Mouse (Mus musculus): ENCODE measurements around the gene Cdr2. TPM values are rescaled to one million over a fixed set of nuclear protein-coding genes. Genes with fewer than 3 reads are reported as not detected.
"Not testable (repeated sequence)": the region's sequence is repeated elsewhere in the genome, so short reads cannot be mapped to it uniquely, and the experiment has no call there.

The Cdr2 gene
- total and polyA plus RNA-seq, 3 experiments: 15.8 to 17.4 TPM; not detected in 1

DNA sequence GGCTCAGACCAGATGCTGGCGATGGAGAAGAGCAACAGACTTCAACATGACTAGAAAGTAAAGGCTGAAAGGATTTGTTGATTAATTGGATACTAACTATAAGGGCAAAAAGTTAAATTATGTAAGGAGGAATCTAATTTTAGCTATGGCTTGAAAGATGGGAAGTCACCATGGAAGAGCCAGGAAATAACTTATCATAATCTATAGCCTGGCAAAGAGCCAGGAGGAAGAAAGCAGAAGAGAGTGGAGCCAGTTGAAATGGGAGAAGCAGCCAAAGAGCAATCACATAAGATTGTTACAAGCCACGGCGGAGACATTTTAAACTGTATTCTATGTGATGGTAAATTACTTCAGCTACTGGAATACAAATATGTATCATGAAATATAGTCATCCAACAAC is 8.1 kb downstream of the Cdr2 start (continued):
- no peak for TF ChIP-seq ZKSCAN1 (IDR thresholded peaks at IDR 0.05; ENCODE audit: low read depth, low read length)
- TF ChIP-seq TCF12 (IDR thresholded peaks at IDR 0.05; ENCODE audit: low read depth, low read length): no peak
- TF ChIP-seq ZNF384 (IDR thresholded peaks at IDR 0.05; ENCODE audit: low read depth, low read length): no peak
- TF ChIP-seq GATA1 (IDR thresholded peaks at IDR 0.05; ENCODE audit: low read depth, low read length): 0 out of 2 replicates have a peak, but pooled peaks have one; percentile 14
- TF ChIP-seq UBTF (IDR thresholded peaks at IDR 0.05; ENCODE audit: borderline replicate concordance, insufficient read depth, low read depth, low read length): no peak
- TF ChIP-seq ETS1 (IDR thresholded peaks at IDR 0.05; ENCODE audit: low read depth, low read length): 0 out of 2 replicates have a peak, but pooled peaks have one; percentile 17

DNA sequence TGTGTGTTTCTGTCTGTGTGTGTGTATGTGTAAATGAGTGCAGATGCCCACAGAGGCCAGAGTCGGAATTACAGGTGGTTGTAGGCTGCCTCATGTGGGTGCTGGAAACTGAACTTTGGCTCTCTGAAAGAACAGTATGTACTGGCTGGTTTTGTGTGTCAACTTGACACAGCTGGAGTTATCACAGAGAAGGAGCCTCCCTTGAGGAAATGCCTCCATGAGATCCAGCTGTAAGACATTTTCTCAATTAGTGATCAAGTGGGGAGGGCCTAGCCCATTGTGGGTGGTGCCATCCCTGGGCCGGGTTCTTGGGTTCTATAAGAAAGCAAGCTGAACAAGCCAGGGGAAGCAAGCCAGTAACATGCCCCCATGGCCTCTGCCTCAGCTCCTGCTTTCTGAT is 9.6 kb downstream of the Cdr2 start:
- H3K4me3 ChIP-seq (ENCODE audit: control insufficient read depth in 1 of 2, insufficient read depth in 1 of 2, low read depth in 2 of 2, low read length in 2 of 2); H3K9me3 ChIP-seq (replicated peaks; ENCODE audit: insufficient read depth, low read length); H3K27me3 ChIP-seq (ENCODE audit: control insufficient read depth in 1 of 2, insufficient read depth in 2 of 2, low read length in 2 of 2); H3K9ac ChIP-seq (ENCODE audit: control insufficient read depth, low read depth, low read length, poor library complexity, severe bottlenecking); H3K27ac ChIP-seq (ENCODE audit: control insufficient read depth, low read depth, low read length); DNase-seq (ENCODE audit: low read depth, low spot score): not testable (repeated sequence)
- peaks cover 3 to 32% of the 10 kb centered on the region in 2 experiments for H3K36me3 ChIP-seq (ENCODE audit: control insufficient read depth in 1 of 2, insufficient read depth in 2 of 2, low read length in 2 of 2)
- H3K4me1 ChIP-seq (ENCODE audit: control insufficient read depth in 1 of 2, insufficient read depth in 2 of 2, low read length in 2 of 2): peaks cover 22 to 29% of the 10 kb centered on the region in 2 experiments
- peaks cover 21% of the 10 kb centered on the region for H3K79me2 ChIP-seq (ENCODE audit: control insufficient read depth, insufficient read depth, low read length, poor library complexity)

DNA sequence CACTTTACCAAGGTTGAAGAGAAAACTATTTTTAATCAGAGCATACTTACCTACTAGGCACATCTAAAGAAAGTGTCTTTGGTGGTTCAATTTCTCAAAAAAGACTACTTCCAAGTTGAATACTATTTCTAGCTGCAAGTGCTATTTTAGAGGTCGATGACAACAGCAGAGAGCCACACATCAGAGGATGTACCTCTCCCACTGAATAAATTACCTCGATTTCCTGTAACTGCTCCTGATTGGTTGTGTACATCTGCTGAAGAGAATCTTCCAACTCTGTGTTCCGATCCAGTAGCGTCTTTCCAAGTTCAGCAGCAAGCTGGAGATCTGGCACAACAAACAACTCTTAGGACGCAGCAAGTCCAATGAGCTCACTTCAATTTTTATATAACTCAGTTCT is 12.0 kb downstream of the Cdr2 start:
- Histone ChIP-seq H3K36me3 (ENCODE audit: control insufficient read depth in 1 of 2, insufficient read depth in 2 of 2, low read length in 2 of 2) (peaks cover 5 to 21% of the 10 kb centered on the region in 2 experiments), H3K79me2 (ENCODE audit: control insufficient read depth, insufficient read depth, low read length, poor library complexity) (peaks cover 7% of the 10 kb centered on the region), H3K4me3 (ENCODE audit: control insufficient read depth in 1 of 2, insufficient read depth in 1 of 2, low read depth in 2 of 2, low read length in 2 of 2) (no peak overlapping the region), H3K4me1 (ENCODE audit: control insufficient read depth in 1 of 2, insufficient read depth in 2 of 2, low read length in 2 of 2) (peaks cover 16 to 20% of the 10 kb centered on the region in 2 experiments), H3K9me3 (replicated peaks; ENCODE audit: insufficient read depth, low read length) (no peaks in the 10 kb centered on the region), H3K9ac (ENCODE audit: control insufficient read depth, low read depth, low read length, poor library complexity, severe bottlenecking) (no peak overlapping the region), H3K27me3 (ENCODE audit: control insufficient read depth in 1 of 2, insufficient read depth in 2 of 2, low read length in 2 of 2) (no peaks in the 10 kb centered on the region), H3K27ac (ENCODE audit: control insufficient read depth, low read depth, low read length) (no peak overlapping the region)
- no peak for TF ChIP-seq MYB (IDR thresholded peaks at IDR 0.05; ENCODE audit: low read depth, low read length)
- no peak for TF ChIP-seq ELF1 (IDR thresholded peaks at IDR 0.05; ENCODE audit: low read depth, low read length)
- TF ChIP-seq TAL1 (IDR thresholded peaks at IDR 0.05; ENCODE audit: low read length): no peak
- TF ChIP-seq ZMIZ1 (IDR thresholded peaks at IDR 0.05; ENCODE audit: low read depth, low read length): no peak
- no peak for TF ChIP-seq E2F4 (IDR thresholded peaks at IDR 0.05; ENCODE audit: borderline replicate concordance, low read depth, low read length)
- TF ChIP-seq MYC (IDR thresholded peaks at IDR 0.05; ENCODE audit: low read depth, low read length): no peak
- TF ChIP-seq ZKSCAN1 (IDR thresholded peaks at IDR 0.05; ENCODE audit: low read depth, low read length): no peak
- TF ChIP-seq MAX (IDR thresholded peaks at IDR 0.05; ENCODE audit: low read length): no peak
- TF ChIP-seq MAZ (IDR thresholded peaks at IDR 0.05; ENCODE audit: low read depth, low read length): no peak
- TF ChIP-seq POLR2AphosphoS2 (IDR thresholded peaks at IDR 0.05; ENCODE audit: low read length): no peak
- TF ChIP-seq RAD21 (IDR thresholded peaks at IDR 0.05; ENCODE audit: low read depth, low read length): no peak
- TF ChIP-seq JUND (IDR thresholded peaks at IDR 0.05; ENCODE audit: low read depth, low read length): no peak
- no peak for TF ChIP-seq GATA1 (IDR thresholded peaks at IDR 0.05; ENCODE audit: low read depth, low read length)
- TF ChIP-seq ETS1 (IDR thresholded peaks at IDR 0.05; ENCODE audit: low read depth, low read length): no peak
- no peak for TF ChIP-seq UBTF (IDR thresholded peaks at IDR 0.05; ENCODE audit: borderline replicate concordance, insufficient read depth, low read depth, low read length)
- TF ChIP-seq MAFK (IDR thresholded peaks at IDR 0.05; ENCODE audit: borderline replicate concordance, low read depth, low read length): no peak
- TF ChIP-seq TBP (IDR thresholded peaks at IDR 0.05; ENCODE audit: low read depth, low read length): no peak
- no peak for DNase-seq (ENCODE audit: low read depth, low spot score)
